ENCODE assay signal across 8 mouse cellular contexts in genomic region chr8:47676224-47676623, GRCm38 (mm10). TPM values are rescaled to one million over a fixed set of nuclear protein-coding genes. Genes with fewer than 3 reads are reported as not detected.
DNase-seq lines count a peak whose midpoint lies in the region; ATAC-seq and TF ChIP-seq lines count a peak whose summit lies in the region.

No protein-coding gene starts in this region.

- 0 out of 2 replicates have a peak, but pooled peaks cover 2% of the 10 kb centered on the region for H3K36me3 ChIP-seq in kidney, postnatal 0 days (ENCODE audit: insufficient read depth, low read length)
- no peaks in the 10 kb centered on the region for H3K36me3 ChIP-seq in hindbrain, embryonic 14.5 days (replicated peaks; ENCODE audit: control insufficient read depth, insufficient read depth)
- H3K36me3 ChIP-seq in midbrain, embryonic 16.5 days (ENCODE audit: control insufficient read depth, insufficient read depth, low read length), result no peaks in the 10 kb centered on the region

- H3K4me2 ChIP-seq in kidney, postnatal 0 days (ENCODE audit: low read length), result peak overlapping the region; percentile 86
- peak overlapping the region; percentile 70 for H3K4me2 ChIP-seq in hindbrain, embryonic 14.5 days (replicated peaks)
- H3K4me2 ChIP-seq in midbrain, embryonic 16.5 days (ENCODE audit: low read length), result peak overlapping the region; percentile 77

- H3K4me1 ChIP-seq in kidney, postnatal 0 days (replicated peaks; ENCODE audit: insufficient read depth, low read length), result no peaks in the 10 kb centered on the region
- H3K4me1 ChIP-seq in cortical plate, adult 2 months (ENCODE audit: control insufficient read depth, insufficient read depth, low read length), result peaks cover 3% of the 10 kb centered on the region
- H3K4me1 ChIP-seq in hindbrain, embryonic 14.5 days (replicated peaks; ENCODE audit: control insufficient read depth, insufficient read depth, low read length), result no peaks in the 10 kb centered on the region
- H3K4me1 ChIP-seq in midbrain, embryonic 16.5 days (ENCODE audit: control insufficient read depth, insufficient read depth, low read length), result peaks cover 12% of the 10 kb centered on the region

- no peak for ATAC-seq in kidney, postnatal 0 days (replicated peaks; ENCODE audit: low FRiP score, low read depth)
- ATAC-seq in hindbrain, embryonic 14.5 days (ENCODE audit: low FRiP score), result no peak
- ATAC-seq in midbrain, embryonic 16.5 days, result no peak

- H3K9me3 ChIP-seq in kidney, postnatal 0 days (replicated peaks; ENCODE audit: low read length), result no peaks in the 10 kb centered on the region
- H3K9me3 ChIP-seq in hindbrain, embryonic 14.5 days (ENCODE audit: control insufficient read depth, low read length), result no peaks in the 10 kb centered on the region
- H3K9me3 ChIP-seq in midbrain, embryonic 16.5 days (replicated peaks; ENCODE audit: control insufficient read depth, low read length, poor library complexity, severe bottlenecking), result no peaks in the 10 kb centered on the region

- intact Hi-C loops in gastrocnemius, postnatal 14 days (cut with DNase I; ENCODE audit: low total_unique reads), result no loop called here

- no peak for TF ChIP-seq CTCF in kidney, postnatal 0 days (IDR thresholded peaks at IDR 0.05; ENCODE audit: low read depth)
- no peak for TF ChIP-seq CTCF in cortical plate, adult 2 months (IDR thresholded peaks at IDR 0.05; ENCODE audit: extremely low read depth, insufficient read depth, low read length)

- TF ChIP-seq POLR2A in cortical plate, adult 2 months (IDR thresholded peaks at IDR 0.05; ENCODE audit: extremely low read depth, insufficient read depth, low read length), result no peak

- peak; percentile 18 for DNase-seq in kidney, postnatal 0 days (ENCODE audit: low spot score)
- DNase-seq in kidney, postnatal 25 days, result no peak
- DNase-seq in hindbrain, embryonic 14.5 days (ENCODE audit: low spot score), result no peak
- no peak for DNase-seq in gastrocnemius, postnatal 14 days
- DNase-seq in layer of hippocampus, postnatal 14 days (ENCODE audit: low spot score in 2 of 2), result no peak
- DNase-seq in left cerebral cortex, adult 11 months (ENCODE audit: low spot score), result no peak

- no peaks in the 10 kb centered on the region for H3K27me3 ChIP-seq in kidney, postnatal 0 days (ENCODE audit: insufficient read depth, low read length)
- H3K27me3 ChIP-seq in hindbrain, embryonic 14.5 days (ENCODE audit: control insufficient read depth, insufficient read depth, low read length), result no peaks in the 10 kb centered on the region
- H3K27me3 ChIP-seq in midbrain, embryonic 16.5 days (ENCODE audit: control insufficient read depth, insufficient read depth, low read depth, low read length), result no peaks in the 10 kb centered on the region

- peak overlapping the region; percentile 63 for H3K4me3 ChIP-seq in kidney, postnatal 0 days (replicated peaks; ENCODE audit: low read depth, low read length)
- H3K4me3 ChIP-seq in cortical plate, adult 2 months (ENCODE audit: insufficient read depth, low read length), result peak overlapping the region; percentile 90
- peak overlapping the region; percentile 89 for H3K4me3 ChIP-seq in hindbrain, embryonic 14.5 days (replicated peaks; ENCODE audit: low read length)
- peak overlapping the region; percentile 95 for H3K4me3 ChIP-seq in midbrain, embryonic 16.5 days (ENCODE audit: low read depth, low read length)

- under 1% methylated on average over 15 of the region's 15 CpGs for WGBS in kidney, postnatal 0 days
- 3% methylated on average over 15 of the region's 15 CpGs for WGBS in hindbrain, embryonic 14.5 days
- WGBS in midbrain, embryonic 16.5 days, result 1% methylated on average over 15 of the region's 15 CpGs

- H3K27ac ChIP-seq in kidney, postnatal 0 days, result peak overlapping the region; percentile 42
- H3K27ac ChIP-seq in cortical plate, adult 2 months (ENCODE audit: insufficient read depth, low read length), result 0 out of 2 replicates have a peak overlapping the region, but pooled peaks have one; percentile 79
- no peak overlapping the region for H3K27ac ChIP-seq in hindbrain, embryonic 14.5 days
- peak overlapping the region; percentile 95 for H3K27ac ChIP-seq in midbrain, embryonic 16.5 days (ENCODE audit: low read length)

- H3K9ac ChIP-seq in kidney, postnatal 0 days (ENCODE audit: low read depth, low read length), result peak overlapping the region; percentile 78
- peak overlapping the region; percentile 86 for H3K9ac ChIP-seq in hindbrain, embryonic 14.5 days
- peak overlapping the region; percentile 87 for H3K9ac ChIP-seq in midbrain, embryonic 16.5 days (ENCODE audit: low read depth, low read length)

RNA-seq across cellular contexts. Expression of gene Ing2, which starts 0.9 kb away (rescaled TPM):
- polyA plus RNA-seq in kidney, postnatal 0 days (2015; fragmentation: Nextera tagmentation; extraction: Ambion mirVana), result 15.8 and 19.8 TPM in 2 replicates
- 46.6 and 47.1 TPM in 2 replicates for polyA plus RNA-seq in cortical plate, adult 2 months (2012; rRNA removed)
- 8.0 and 8.3 TPM in 2 replicates for polyA plus RNA-seq in hindbrain, embryonic 14.5 days (2014; fragmentation: Nextera tagmentation; extraction: Ambion mirVana)
- polyA plus RNA-seq in midbrain, embryonic 16.5 days (2015; fragmentation: Nextera tagmentation; extraction: Ambion mirVana), result 5.2 and 5.3 TPM in 2 replicates
- 10 to 100 TPM; 17.2 to 18.1 TPM for total RNA-seq in gastrocnemius, postnatal 14 days (2021)
- total RNA-seq in layer of hippocampus, postnatal 14 days (2021), result 10 to 100 TPM; 27.9 to 33.5 TPM

RNA-seq across cellular contexts. Expression of gene Cdkn2aip, which starts 37.5 kb away (rescaled TPM):
- 23.6 and 27.5 TPM in 2 replicates for polyA plus RNA-seq in kidney, postnatal 0 days (2015; fragmentation: Nextera tagmentation; extraction: Ambion mirVana)
- polyA plus RNA-seq in cortical plate, adult 2 months (2012; rRNA removed), result 11.4 and 12.4 TPM in 2 replicates
- polyA plus RNA-seq in hindbrain, embryonic 14.5 days (2014; fragmentation: Nextera tagmentation; extraction: Ambion mirVana), result 32.0 and 34.6 TPM in 2 replicates
- 32.7 and 39.0 TPM in 2 replicates for polyA plus RNA-seq in midbrain, embryonic 16.5 days (2015; fragmentation: Nextera tagmentation; extraction: Ambion mirVana)
- 1 to 10 TPM; 5.5 to 5.8 TPM for total RNA-seq in gastrocnemius, postnatal 14 days (2021)
- 10 to 100 TPM; 12.8 to 13.6 TPM for total RNA-seq in layer of hippocampus, postnatal 14 days (2021)
